Mouse (Mus musculus): ENCODE measurements around the gene Ms4a15. TPM values are rescaled to one million over a fixed set of nuclear protein-coding genes. Genes with fewer than 3 reads are reported as not detected.

The Ms4a15 gene
- total and polyA plus RNA-seq, 3 experiments, result 0.37 TPM; not detected in 2

GRCm38 (mm10) chr19:10979184-10980168, 13.6 kb downstream of the Ms4a15 start (continued):
- no peak for TF ChIP-seq JUN (IDR thresholded peaks at IDR 0.05; ENCODE audit: insufficient read depth, low read depth, low read length)

GRCm38 (mm10) chr19:10976318-10976717, 16.7 kb downstream of the Ms4a15 start:
- H3K27me3 ChIP-seq (replicated peaks), result peaks cover 14% of the 10 kb centered on the region
- H3K4me2 ChIP-seq (ENCODE audit: insufficient read depth, low read depth, poor library complexity, severe bottlenecking), result no peak overlapping the region
- peak; percentile 39 for DNase-seq (ENCODE audit: extremely low read depth)
- H3K79me2 ChIP-seq (replicated peaks; ENCODE audit: control insufficient read depth, extremely low read depth, insufficient read depth, poor library complexity, severe bottlenecking), result no peaks in the 10 kb centered on the region
- no peak overlapping the region for H3K9ac ChIP-seq (ENCODE audit: insufficient read depth, low read depth)
- H3K36me3 ChIP-seq (replicated peaks in 1 of 2; ENCODE audit: control insufficient read depth in 1 of 2, insufficient read depth in 1 of 2, low read length in 1 of 2), result no peaks in the 10 kb centered on the region
- H3K4me1 ChIP-seq (ENCODE audit: control insufficient read depth in 1 of 2, insufficient read depth in 2 of 2), result peaks cover 0 to 18% of the 10 kb centered on the region in 2 experiments; a peak in 3 of 4 replicates
- TF ChIP-seq ZC3H11A (IDR thresholded peaks at IDR 0.05; ENCODE audit: low read depth, low read length) (no peak), MXI1 (IDR thresholded peaks at IDR 0.05; ENCODE audit: low read depth, low read length) (no peak), IRF4 (IDR thresholded peaks at IDR 0.05; ENCODE audit: low read depth, low read length) (no peak), CTCF (conservative IDR thresholded peaks at IDR 0.05 in 1 of 2, IDR thresholded peaks at IDR 0.05 in 1 of 2; ENCODE audit: low read depth in 2 of 2, low read length in 2 of 2) (peak; percentile 63)
- peaks cover 8% of the 10 kb centered on the region for H3K9me3 ChIP-seq (replicated peaks; ENCODE audit: low read length)
- in situ Hi-C loops (cut with MboI; ENCODE audit: low pct_ligation_motif_present, low pct_unique_long_range_greater_than_20kb, low sequenced_read_pairs), result no loop called here
- no peak overlapping the region for H3K27ac ChIP-seq (ENCODE audit: insufficient read depth, low read depth)
- H3K4me3 ChIP-seq (replicated peaks in 1 of 3; ENCODE audit: low read depth in 2 of 3, low read length in 2 of 3, poor library complexity in 1 of 3), result no peak overlapping the region
- dilution Hi-C loops (cut with MboI; ENCODE audit: extremely low pct_ligation_motif_present, extremely low pct_unique_long_range_greater_than_20kb, low sequenced_read_pairs), result no loop called here

GRCm38 (mm10) chr19:10975187-10975586, 17.9 kb downstream of the Ms4a15 start:
- in situ Hi-C loops (cut with MboI; ENCODE audit: low pct_ligation_motif_present, low pct_unique_long_range_greater_than_20kb, low sequenced_read_pairs) (no loop called here), dilution Hi-C loops (cut with MboI; ENCODE audit: extremely low pct_ligation_motif_present, extremely low pct_unique_long_range_greater_than_20kb, low sequenced_read_pairs) (no loop called here)
- H3K36me3 ChIP-seq (replicated peaks in 1 of 2; ENCODE audit: control insufficient read depth in 1 of 2, insufficient read depth in 1 of 2, low read length in 1 of 2), result no peaks in the 10 kb centered on the region
- DNase-seq (ENCODE audit: extremely low read depth), result no peak
- H3K4me2 ChIP-seq (ENCODE audit: insufficient read depth, low read depth, poor library complexity, severe bottlenecking), result no peak overlapping the region
- H3K79me2 ChIP-seq (replicated peaks; ENCODE audit: control insufficient read depth, extremely low read depth, insufficient read depth, poor library complexity, severe bottlenecking), result no peaks in the 10 kb centered on the region
- H3K4me1 ChIP-seq (ENCODE audit: control insufficient read depth in 1 of 2, insufficient read depth in 2 of 2), result peaks cover 0 to 11% of the 10 kb centered on the region in 2 experiments; a peak in 3 of 4 replicates
- no peak overlapping the region for H3K4me3 ChIP-seq (replicated peaks in 1 of 3; ENCODE audit: low read depth in 2 of 3, low read length in 2 of 3, poor library complexity in 1 of 3)
- peaks cover 9% of the 10 kb centered on the region for H3K9me3 ChIP-seq (replicated peaks; ENCODE audit: low read length)
- peaks cover 18% of the 10 kb centered on the region for H3K27me3 ChIP-seq (replicated peaks)
- no peak overlapping the region for H3K9ac ChIP-seq (ENCODE audit: insufficient read depth, low read depth)
- TF ChIP-seq ETS1 (conservative IDR thresholded peaks at IDR 0.05; ENCODE audit: low read depth, low read length), result no peak
- TF ChIP-seq GABPA (IDR thresholded peaks at IDR 0.05; ENCODE audit: insufficient replicate concordance, low read depth, low read length), result no peak
- TF ChIP-seq POLR2A (IDR thresholded peaks at IDR 0.05; ENCODE audit: low read depth, low read length), result no peak
- no peak for TF ChIP-seq ZMIZ1 (IDR thresholded peaks at IDR 0.05; ENCODE audit: low read depth, low read length)
- TF ChIP-seq MEF2A (IDR thresholded peaks at IDR 0.05; ENCODE audit: borderline replicate concordance, low read depth, low read length), result no peak
- TF ChIP-seq CTCF (conservative IDR thresholded peaks at IDR 0.05 in 1 of 2, IDR thresholded peaks at IDR 0.05 in 1 of 2; ENCODE audit: low read depth in 2 of 2, low read length in 2 of 2), result no peak
- TF ChIP-seq PAX5 (IDR thresholded peaks at IDR 0.05; ENCODE audit: low read length), result no peak
- no peak for TF ChIP-seq HCFC1 (IDR thresholded peaks at IDR 0.05; ENCODE audit: low read depth, low read length)
- TF ChIP-seq USF2 (conservative IDR thresholded peaks at IDR 0.05; ENCODE audit: low read depth, low read length), result peak; percentile 77
- no peak for TF ChIP-seq NELFE (IDR thresholded peaks at IDR 0.05; ENCODE audit: low read depth, low read length)
- no peak for TF ChIP-seq IRF4 (IDR thresholded peaks at IDR 0.05; ENCODE audit: low read depth, low read length)
- no peak for TF ChIP-seq KAT2A (IDR thresholded peaks at IDR 0.05; ENCODE audit: insufficient replicate concordance, low read length)
- TF ChIP-seq MAZ (IDR thresholded peaks at IDR 0.05; ENCODE audit: low read depth, low read length), result no peak
- no peak for TF ChIP-seq ZKSCAN1 (IDR thresholded peaks at IDR 0.05; ENCODE audit: borderline replicate concordance, low read depth, low read length)
- TF ChIP-seq MAX (IDR thresholded peaks at IDR 0.05; ENCODE audit: low read length), result no peak
- TF ChIP-seq MYC (IDR thresholded peaks at IDR 0.05; ENCODE audit: low read depth, low read length), result no peak
- no peak for TF ChIP-seq E2F4 (IDR thresholded peaks at IDR 0.05; ENCODE audit: insufficient replicate concordance, low read depth, low read length)
- no peak for TF ChIP-seq JUND (conservative IDR thresholded peaks at IDR 0.05; ENCODE audit: low read depth, low read length)
- TF ChIP-seq RAD21 (IDR thresholded peaks at IDR 0.05; ENCODE audit: low read depth, low read length), result no peak
- TF ChIP-seq TBP (conservative IDR thresholded peaks at IDR 0.05; ENCODE audit: low read depth, low read length), result no peak
- peak; percentile 63 for TF ChIP-seq USF1 (IDR thresholded peaks at IDR 0.05; ENCODE audit: low read depth, low read length)
- peak; percentile 34; the same call in 1 of the 2 replicates for TF ChIP-seq BHLHE40 (IDR thresholded peaks at IDR 0.05; ENCODE audit: low read depth, low read length)
- no peak overlapping the region for H3K27ac ChIP-seq (ENCODE audit: insufficient read depth, low read depth)

Measured in CH12.LX (cell line).